Mouse (Mus musculus) CH12.LX (cell line): ENCODE data around the gene Pdcd11. TPM values are rescaled to one million over a fixed set of nuclear protein-coding genes. Genes with fewer than 3 reads are reported as not detected.
A peak's percentile ranks its signal among the peaks of the same experiment; 100 is the strongest.

ENCODE experiments used
- DNase-seq: peaks from one replicate; pipeline ENCODE4 v3.0.0-alpha.2; 2013; ENCODE audit errors: extremely low read depth
- H3K27ac ChIP-seq: 2 replicates; pipeline ENCODE4 v1.5.1; 2012; ENCODE audit warnings: low read depth, mild to moderate bottlenecking, control low read depth, moderate library complexity; ENCODE audit not compliant: insufficient read depth
- H3K27me3 ChIP-seq: replicated peaks from 2 replicates; pipeline ENCODE3; 2012; ENCODE audit warnings: inconsistent platforms
- H3K36me3 ChIP-seq, 2 experiments: replicated peaks in 1 of 2; 2 replicates each; pipeline versions ENCODE3 to v1.6.1; 2012; ENCODE audit warnings: inconsistent platforms in 1 of 2, low read length in 1 of 2, mild to moderate bottlenecking in 1 of 2, mixed read lengths in 1 of 2, moderate library complexity in 1 of 2; ENCODE audit not compliant: control insufficient read depth in 1 of 2, insufficient read depth in 1 of 2
- H3K4me1 ChIP-seq, 2 experiments: 2 replicates each; pipeline ENCODE4 v1.6.1; 2012; ENCODE audit warnings: inconsistent platforms in 1 of 2, moderate library complexity in 1 of 2; ENCODE audit not compliant: insufficient read depth in 2 of 2, control insufficient read depth in 1 of 2
- H3K4me2 ChIP-seq: 2 replicates; pipeline ENCODE4 v1.6.1; 2012; ENCODE audit warnings: low read depth, mild to moderate bottlenecking, control low read depth; ENCODE audit not compliant: poor library complexity, insufficient read depth, severe bottlenecking
- H3K4me3 ChIP-seq, 3 experiments: fragments of 150-350 bp in 1 of 3; sonication (generic) in 1 of 3; replicated peaks in 1 of 3; 2 replicates each; pipeline versions ENCODE3 to v1.5.1; 2011 to 2012; ENCODE audit warnings: low read depth in 2 of 3, low read length in 2 of 3, mild to moderate bottlenecking in 2 of 3, moderate library complexity in 2 of 3, control low read depth in 1 of 3, improper control_type of control experiment in 1 of 3, inconsistent platforms in 1 of 3, mixed read lengths in 1 of 3; ENCODE audit not compliant: poor library complexity in 1 of 3
- H3K79me2 ChIP-seq: replicated peaks from 2 replicates; pipeline ENCODE4 v1.6.1; 2012; ENCODE audit warnings: mild to moderate bottlenecking, moderate library complexity; ENCODE audit not compliant: control insufficient read depth, poor library complexity, insufficient read depth, severe bottlenecking; ENCODE audit errors: extremely low read depth
- H3K9ac ChIP-seq: 2 replicates; pipeline ENCODE4 v1.6.1; 2012; ENCODE audit warnings: low read depth, mild to moderate bottlenecking, control low read depth, moderate library complexity; ENCODE audit not compliant: insufficient read depth
- H3K9me3 ChIP-seq: replicated peaks from 2 replicates; pipeline ENCODE3; 2012; ENCODE audit warnings: low read length, inconsistent platforms, mixed read lengths
- BHLHE40 ChIP-seq: IDR thresholded peaks from 2 replicates; pipeline ENCODE4 v1.6.1; 2011; ENCODE audit warnings: mild to moderate bottlenecking, low read depth, low read length, improper control_type of control experiment
- CHD1 ChIP-seq: IDR thresholded peaks from 2 replicates; pipeline ENCODE4 v1.6.1; 2012; ENCODE audit warnings: low read depth, low read length, improper control_type of control experiment, inconsistent platforms
- CHD2 ChIP-seq: IDR thresholded peaks from 2 replicates; pipeline ENCODE4 v1.6.1; 2011; ENCODE audit warnings: low read length, improper control_type of control experiment
- CTCF ChIP-seq, 2 experiments: IDR thresholded peaks in 1 of 2; conservative IDR thresholded peaks in 1 of 2; 2 replicates each; pipeline ENCODE4 v1.5.1; 2011 to 2012; ENCODE audit warnings: low read depth in 2 of 2, low read length in 2 of 2, improper control_type of control experiment in 1 of 2, inconsistent platforms in 1 of 2, mild to moderate bottlenecking in 1 of 2, moderate library complexity in 1 of 2
- E2F4 ChIP-seq: IDR thresholded peaks from 2 replicates; pipeline ENCODE4 v1.6.1; 2011; ENCODE audit warnings: low read depth, low read length, improper control_type of control experiment; ENCODE audit not compliant: insufficient replicate concordance
- ELF1 ChIP-seq: IDR thresholded peaks from 2 replicates; pipeline ENCODE4 v1.6.1; 2014; ENCODE audit warnings: low read depth, mild to moderate bottlenecking, inconsistent platforms, low read length, improper control_type of control experiment
- EP300 ChIP-seq: IDR thresholded peaks from 2 replicates; pipeline ENCODE4 v1.6.1; 2011; ENCODE audit warnings: low read length, improper control_type of control experiment
- ETS1 ChIP-seq: conservative IDR thresholded peaks from 2 replicates; pipeline ENCODE4 v1.6.1; 2012; ENCODE audit warnings: low read depth, mild to moderate bottlenecking, inconsistent platforms, low read length, improper control_type of control experiment, moderate library complexity
- GABPA ChIP-seq: IDR thresholded peaks from 2 replicates; pipeline ENCODE4 v1.6.1; 2012; ENCODE audit warnings: low read depth, low read length, improper control_type of control experiment, inconsistent platforms; ENCODE audit not compliant: insufficient replicate concordance
- HCFC1 ChIP-seq: IDR thresholded peaks from 2 replicates; pipeline ENCODE4 v1.6.1; 2012; ENCODE audit warnings: low read depth, mild to moderate bottlenecking, inconsistent platforms, low read length, improper control_type of control experiment
- IRF4 ChIP-seq: IDR thresholded peaks from 2 replicates; pipeline ENCODE4 v1.6.1; 2014; ENCODE audit warnings: low read depth, mild to moderate bottlenecking, inconsistent platforms, low read length, improper control_type of control experiment
- JUN ChIP-seq: IDR thresholded peaks from 2 replicates; pipeline ENCODE4 v1.6.1; 2011; ENCODE audit warnings: low read depth, mild to moderate bottlenecking, low read length, improper control_type of control experiment, moderate library complexity; ENCODE audit not compliant: insufficient read depth
- JUND ChIP-seq: conservative IDR thresholded peaks from 2 replicates; pipeline ENCODE4 v1.6.1; 2011; ENCODE audit warnings: low read depth, low read length, improper control_type of control experiment
- KAT2A ChIP-seq: IDR thresholded peaks from 2 replicates; pipeline ENCODE4 v1.6.1; 2012; ENCODE audit warnings: low read length, improper control_type of control experiment, inconsistent platforms; ENCODE audit not compliant: insufficient replicate concordance
- MAFK ChIP-seq: IDR thresholded peaks from 2 replicates; pipeline ENCODE4 v1.6.1; 2011; ENCODE audit warnings: low read length, improper control_type of control experiment; ENCODE audit not compliant: insufficient replicate concordance
- MAX ChIP-seq: IDR thresholded peaks from 2 replicates; pipeline ENCODE4 v1.6.1; 2011; ENCODE audit warnings: low read length, improper control_type of control experiment
- MAZ ChIP-seq: IDR thresholded peaks from 2 replicates; pipeline ENCODE4 v1.6.1; 2012; ENCODE audit warnings: low read depth, mild to moderate bottlenecking, inconsistent platforms, low read length, improper control_type of control experiment, moderate library complexity
- MXI1 ChIP-seq: IDR thresholded peaks from 2 replicates; pipeline ENCODE4 v1.6.1; 2011; ENCODE audit warnings: mild to moderate bottlenecking, low read depth, low read length, improper control_type of control experiment
- MYC ChIP-seq: IDR thresholded peaks from 2 replicates; pipeline ENCODE4 v1.6.1; 2011; ENCODE audit warnings: low read depth, mild to moderate bottlenecking, improper control_type of control experiment, low read length
- NELFE ChIP-seq: IDR thresholded peaks from 2 replicates; pipeline ENCODE4 v1.6.1; 2011; ENCODE audit warnings: low read depth, low read length, improper control_type of control experiment
- NRF1 ChIP-seq: IDR thresholded peaks from 2 replicates; pipeline ENCODE4 v1.6.1; 2014; ENCODE audit warnings: low read depth, mild to moderate bottlenecking, inconsistent platforms, low read length, improper control_type of control experiment, moderate library complexity
- POLR2A ChIP-seq: IDR thresholded peaks from 2 replicates; pipeline ENCODE4 v1.6.1; 2011; ENCODE audit warnings: low read depth, mild to moderate bottlenecking, improper control_type of control experiment, low read length
- POLR2AphosphoS2 ChIP-seq: IDR thresholded peaks from 2 replicates; pipeline ENCODE4 v1.6.1; 2011; ENCODE audit warnings: low read depth, low read length, improper control_type of control experiment
- RAD21 ChIP-seq: IDR thresholded peaks from 2 replicates; pipeline ENCODE4 v1.6.1; 2011; ENCODE audit warnings: low read depth, mild to moderate bottlenecking, low read length, improper control_type of control experiment, moderate library complexity
- RCOR1 ChIP-seq: conservative IDR thresholded peaks from 2 replicates; pipeline ENCODE4 v1.6.1; 2012; ENCODE audit warnings: low read depth, mild to moderate bottlenecking, inconsistent platforms, low read length, improper control_type of control experiment
- SIN3A ChIP-seq: IDR thresholded peaks from 2 replicates; pipeline ENCODE4 v1.6.1; 2012; ENCODE audit warnings: low read length, improper control_type of control experiment, inconsistent platforms
- SMC3 ChIP-seq: IDR thresholded peaks from 2 replicates; pipeline ENCODE4 v1.6.1; 2011; ENCODE audit warnings: low read depth, low read length, improper control_type of control experiment
- TBP ChIP-seq: conservative IDR thresholded peaks from 2 replicates; pipeline ENCODE4 v1.6.1; 2011; ENCODE audit warnings: low read depth, low read length, improper control_type of control experiment
- TCF12 ChIP-seq: IDR thresholded peaks from 2 replicates; pipeline ENCODE4 v1.6.1; 2014; ENCODE audit warnings: low read depth, mild to moderate bottlenecking, inconsistent platforms, low read length, improper control_type of control experiment
- UBTF ChIP-seq: IDR thresholded peaks from 2 replicates; pipeline ENCODE4 v1.6.1; 2012; ENCODE audit warnings: low read depth, mild to moderate bottlenecking, inconsistent platforms, low read length, improper control_type of control experiment, moderate library complexity
- USF2 ChIP-seq: conservative IDR thresholded peaks from 2 replicates; pipeline ENCODE4 v1.6.1; 2011; ENCODE audit warnings: low read depth, low read length, improper control_type of control experiment
- ZC3H11A ChIP-seq: IDR thresholded peaks from 2 replicates; pipeline ENCODE4 v1.6.1; 2012; ENCODE audit warnings: low read depth, mild to moderate bottlenecking, inconsistent platforms, low read length, improper control_type of control experiment
- ZKSCAN1 ChIP-seq: IDR thresholded peaks from 2 replicates; pipeline ENCODE4 v1.6.1; 2012; ENCODE audit warnings: low read depth, inconsistent platforms, low read length, improper control_type of control experiment, borderline replicate concordance
- ZMIZ1 ChIP-seq: IDR thresholded peaks from 2 replicates; pipeline ENCODE4 v1.6.1; 2012; ENCODE audit warnings: low read depth, mild to moderate bottlenecking, inconsistent platforms, low read length, improper control_type of control experiment
- dilution Hi-C: fragments of 300-500 bp; cut with MboI; formaldehyde crosslinking; loops from 2 replicates; pipeline ENCODE4 v1.14.3; 2020; ENCODE audit warnings: low sequenced_read_pairs; ENCODE audit not compliant: extremely low pct_unique_long_range_greater_than_20kb, extremely low pct_ligation_motif_present
- in situ Hi-C: fragments of 300-500 bp; cut with MboI; formaldehyde crosslinking; loops from 3 replicates; pipeline ENCODE4 v1.14.3; 2019; ENCODE audit warnings: low sequenced_read_pairs, low pct_ligation_motif_present, low pct_unique_long_range_greater_than_20kb, mixed read lengths
- polyA plus RNA-seq: library from polyadenylated mRNA; unstranded; fragments of >175 nt; gene quantifications from 2 replicates; pipeline ENCODE4 v1.2.1, GENCODE M21; 2012; ENCODE audit warnings: low read depth; ENCODE audit not compliant: insufficient read length
- total RNA-seq, 2 experiments: library from RNA; depleted of rRNA; stranded (reverse); fragments of 300-350 nt in 1 of 2; fragments of >200 nt in 1 of 2; gene quantifications; 2 replicates each; pipeline ENCODE4 v1.2.3; 2012 to 2014

Gene Pdcd11
- total RNA-seq (2012; rRNA removed) (49.7 and 62.0 TPM in 2 replicates), total RNA-seq (2014; rRNA removed) (24.6 and 26.6 TPM in 2 replicates), polyA plus RNA-seq (78.0 and 79.7 TPM in 2 replicates)

DNA sequence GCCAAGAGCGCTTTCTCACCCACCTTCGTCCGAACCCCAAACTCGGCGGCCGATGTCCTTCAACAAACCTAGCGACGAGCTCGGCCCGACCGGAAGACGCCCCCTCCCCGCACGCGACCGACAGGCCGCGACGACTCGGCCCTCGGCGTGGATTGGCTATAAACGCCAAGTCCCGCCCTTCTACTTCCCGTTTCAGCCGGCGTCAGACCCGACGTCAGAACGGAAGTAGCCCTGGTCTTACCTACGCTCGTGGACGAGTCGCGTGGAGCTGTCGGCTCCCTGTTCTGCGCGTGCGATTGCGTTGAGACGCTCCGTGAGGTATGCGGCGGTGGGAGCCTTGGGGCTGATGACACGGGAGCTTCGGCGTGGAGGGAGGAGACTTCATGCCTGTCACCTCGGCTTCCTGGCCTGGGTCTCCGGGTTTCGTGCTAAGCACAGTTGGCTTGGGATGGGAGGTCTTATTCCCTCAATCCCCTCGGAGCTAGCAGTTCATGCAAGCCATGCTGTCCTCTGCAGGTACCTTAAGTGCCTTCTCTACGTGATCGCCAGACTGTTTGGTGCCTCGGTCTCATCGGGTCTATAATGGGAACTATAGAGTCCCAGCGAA is at the start of gene Pdcd11, which contains the start of gene Usmg5:
Pdcd11 (plus strand) TSS at position 219 of the 607 bp plus-strand sequence.
Usmg5 (minus strand) TSS at position 98 of the 607 bp plus-strand sequence.
- Histone ChIP-seq H3K9ac (peak within 1 kb of the TSS; percentile 57), H3K4me2 (peak within 1 kb of the TSS; percentile 64), H3K27ac (0 out of 2 replicates have a peak within 1 kb of the TSS, but pooled peaks have one; percentile 5), H3K9me3 (no peaks in the 10 kb centered on the region), H3K4me3 (peak within 1 kb of the TSS; percentile 55 to 83 (median 67)), H3K4me1 (peaks cover 2 to 39% of the 10 kb centered on the region in 2 experiments; a peak in 2 of 4 replicates), H3K79me2 (peaks cover 73% of the 10 kb centered on the region), H3K27me3 (no peaks in the 10 kb centered on the region), H3K36me3 (peaks cover 28 to 64% of the 10 kb centered on the region in 2 experiments)
- in situ Hi-C loops (no loop called here), dilution Hi-C loops (no loop called here)
- TF ChIP-seq BHLHE40 (peak; percentile 97), EP300 (no peak), JUN (no peak), TCF12 (peak; percentile 72), JUND (no peak), SIN3A (peak; percentile 72), USF2 (no peak), MAX (peak; percentile 83; the same call in 1 of the 2 replicates), KAT2A (peak; percentile 61; the same call in 1 of the 2 replicates), CTCF (conservative IDR thresholded peaks at IDR 0.05 in 1 of 2, IDR thresholded peaks at IDR 0.05 in 1 of 2; ENCODE audit: low read depth in 2 of 2, low read length in 2 of 2) (no peak), MAFK (no peak), MXI1 (peak; percentile 98), MYC (peak; percentile 90), TBP (peak; percentile 62; the same call in 1 of the 2 replicates), ZKSCAN1 (no peak), RCOR1 (no peak), NRF1 (peak; percentile 50), GABPA (no peak), CHD1 (no peak), NELFE (peak; percentile 85), MAZ (peak; percentile 98), POLR2A (peak; percentile 98), CHD2 (peak; percentile 41; the same call in 1 of the 2 replicates), POLR2AphosphoS2 (no peak), UBTF (no peak), ZC3H11A (no peak), ELF1 (peak; percentile 90), RAD21 (no peak), E2F4 (no peak), SMC3 (no peak), HCFC1 (peak; percentile 85), IRF4 (no peak), ZMIZ1 (no peak; the same call in none of the 2 replicates), ETS1 (no peak)
- DNase-seq: peak; percentile 95
